Mouse (Mus musculus) midbrain, embryonic 16.5 days (tissue): ENCODE results near the gene Sebox. TPM values are rescaled to one million over a fixed set of nuclear protein-coding genes. Genes with fewer than 3 reads are reported as not detected.
A peak's percentile ranks its signal among the peaks of the same experiment; 100 is the strongest.

Experiments used
- ATAC-seq: fragments of 200-750 bp; cut with Nextera tagmentation; 2 replicates; pipeline ENCODE4 v1.8.0; 2017; ENCODE audit warnings: moderate TSS enrichment
- H3K27ac ChIP-seq: fragments of 300-500 bp; sonication (generic); 2 replicates; pipeline ENCODE4 v1.5.1; 2014; ENCODE audit warnings: mild to moderate bottlenecking, low read length, mixed read lengths
- H3K27me3 ChIP-seq: fragments of 300-500 bp; sonication (generic); 2 replicates; pipeline ENCODE4 v1.6.1; 2014; ENCODE audit warnings: low read depth, low read length, mixed read lengths; ENCODE audit not compliant: control insufficient read depth, insufficient read depth
- H3K36me3 ChIP-seq: fragments of 300-500 bp; sonication (generic); 2 replicates; pipeline ENCODE4 v1.6.1; 2014; ENCODE audit warnings: mild to moderate bottlenecking, low read length, moderate library complexity, mixed read lengths; ENCODE audit not compliant: control insufficient read depth, insufficient read depth
- H3K4me1 ChIP-seq: fragments of 300-500 bp; sonication (generic); 2 replicates; pipeline ENCODE4 v1.6.1; 2014; ENCODE audit warnings: mild to moderate bottlenecking, low read length, mixed read lengths; ENCODE audit not compliant: control insufficient read depth, insufficient read depth
- H3K4me2 ChIP-seq: fragments of 300-500 bp; sonication (generic); 2 replicates; pipeline ENCODE4 v1.6.1; 2014; ENCODE audit warnings: mild to moderate bottlenecking, low read length, mixed read lengths
- H3K4me3 ChIP-seq: fragments of 300-500 bp; sonication (generic); 2 replicates; pipeline ENCODE4 v1.5.1; 2014; ENCODE audit warnings: low read depth, mild to moderate bottlenecking, low read length, moderate library complexity, mixed read lengths
- H3K9ac ChIP-seq: fragments of 300-500 bp; sonication (generic); 2 replicates; pipeline ENCODE4 v1.6.1; 2014; ENCODE audit warnings: low read depth, low read length, mixed read lengths
- H3K9me3 ChIP-seq: fragments of 300-500 bp; sonication (generic); replicated peaks from 2 replicates; pipeline ENCODE4 v1.6.1; 2014; ENCODE audit warnings: mild to moderate bottlenecking, low read length, mixed read lengths; ENCODE audit not compliant: control insufficient read depth, poor library complexity, severe bottlenecking
- WGBS: fragments of 180-500 bp; shearing (Covaris S2); extraction: QIAGEN DNeasy Blood & Tissue Kit; methylation state at CpG from one replicate; pipeline ENCODE4 v1.1.7; 2014; 5-methylcytosine and 5-hydroxymethylcytosine counted together
- polyA plus RNA-seq: library from polyadenylated mRNA; unstranded; fragments of >200 nt; fragmentation: Nextera tagmentation; extraction: Ambion mirVana; gene quantifications from 2 replicates; pipeline ENCODE4 v1.2.1, GENCODE M21; 2015

Sebox gene
- polyA plus RNA-seq, 1 experiment from 2014 or later, result 0.14 TPM

GRCm38 (mm10) chr11:78536690-78537084 lies 33.4 kb downstream of the Sebox start:
- H3K9me3 ChIP-seq, result no peaks in the 10 kb centered on the region
- H3K27ac ChIP-seq, result peak overlapping the region; percentile 92
- H3K36me3 ChIP-seq, result peaks cover 14% of the 10 kb centered on the region; the same call in 1 of the 2 replicates
- H3K27me3 ChIP-seq, result no peaks in the 10 kb centered on the region
- no peak; the same call in 1 of the 2 replicates for ATAC-seq
- peak overlapping the region; percentile 83 for H3K9ac ChIP-seq
- H3K4me2 ChIP-seq, result peak overlapping the region; percentile 91
- H3K4me3 ChIP-seq, result peak overlapping the region; percentile 67
- 5% methylated on average over 14 of the region's 14 CpGs for WGBS
- peaks cover 29% of the 10 kb centered on the region for H3K4me1 ChIP-seq

GRCm38 (mm10) chr11:78540358-78540757 lies 37.1 kb downstream of the Sebox start:
- no peak for ATAC-seq
- Histone ChIP-seq H3K9ac (no peak overlapping the region), H3K4me3 (no peak overlapping the region), H3K9me3 (no peaks in the 10 kb centered on the region), H3K4me1 (peaks cover 16% of the 10 kb centered on the region), H3K36me3 (peaks cover 19% of the 10 kb centered on the region), H3K27ac (no peak overlapping the region), H3K27me3 (no peaks in the 10 kb centered on the region), H3K4me2 (no peak overlapping the region)
- WGBS, result 90% methylated on average over 3 of the region's 3 CpGs

DNA sequence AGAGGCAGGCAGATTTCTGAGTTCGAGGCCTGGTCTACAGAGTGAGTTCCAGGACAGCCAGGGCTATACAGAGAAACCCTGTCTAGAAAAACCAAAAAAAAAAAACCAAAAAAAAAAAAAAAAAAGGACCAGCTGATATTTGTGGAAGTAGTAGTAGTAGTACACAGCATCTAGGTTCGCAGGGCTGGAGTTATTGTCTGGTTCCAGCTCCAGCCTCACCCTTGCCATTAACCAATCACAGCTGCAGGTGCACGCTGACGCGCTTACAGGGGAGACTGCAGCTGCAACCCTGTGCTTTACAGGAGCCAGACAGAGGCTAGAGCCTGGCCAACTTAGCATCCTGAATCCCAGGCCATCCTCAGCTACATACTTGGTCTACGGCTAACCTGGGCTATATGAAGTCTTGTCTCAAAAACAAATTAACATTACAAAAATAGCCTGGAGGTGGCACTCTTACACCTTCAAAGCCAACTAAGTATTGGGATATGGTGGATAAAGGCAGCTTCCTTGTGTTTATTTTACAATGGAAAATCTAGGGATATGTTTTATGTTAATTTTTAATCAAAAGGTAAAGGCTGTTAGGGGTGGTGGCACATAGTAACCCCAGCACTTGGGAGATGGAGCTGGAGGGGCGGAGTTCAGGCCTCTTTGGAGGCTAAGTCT lies 41.3 kb downstream of the Sebox start:
- H3K4me2 ChIP-seq, result no peak overlapping the region
- no peak overlapping the region for H3K27ac ChIP-seq
- ATAC-seq, result no peak
- no peaks in the 10 kb centered on the region for H3K9me3 ChIP-seq
- no peak overlapping the region for H3K9ac ChIP-seq
- peaks cover 16% of the 10 kb centered on the region for H3K36me3 ChIP-seq
- WGBS, result 97% methylated on average over 7 of the region's 7 CpGs
- H3K27me3 ChIP-seq, result no peaks in the 10 kb centered on the region
- H3K4me1 ChIP-seq, result peaks cover 10% of the 10 kb centered on the region
- H3K4me3 ChIP-seq, result no peak overlapping the region

GRCm38 (mm10) chr11:78545181-78545580 lies 41.9 kb downstream of the Sebox start:
- Histone ChIP-seq H3K4me3 (no peak overlapping the region), H3K27ac (no peak overlapping the region), H3K27me3 (no peaks in the 10 kb centered on the region), H3K36me3 (peaks cover 12% of the 10 kb centered on the region), H3K9me3 (no peaks in the 10 kb centered on the region), H3K9ac (no peak overlapping the region), H3K4me2 (no peak overlapping the region), H3K4me1 (peaks cover 13% of the 10 kb centered on the region)
- WGBS, result 76% methylated on average over 8 of the region's 8 CpGs
- ATAC-seq, result no peak

DNA sequence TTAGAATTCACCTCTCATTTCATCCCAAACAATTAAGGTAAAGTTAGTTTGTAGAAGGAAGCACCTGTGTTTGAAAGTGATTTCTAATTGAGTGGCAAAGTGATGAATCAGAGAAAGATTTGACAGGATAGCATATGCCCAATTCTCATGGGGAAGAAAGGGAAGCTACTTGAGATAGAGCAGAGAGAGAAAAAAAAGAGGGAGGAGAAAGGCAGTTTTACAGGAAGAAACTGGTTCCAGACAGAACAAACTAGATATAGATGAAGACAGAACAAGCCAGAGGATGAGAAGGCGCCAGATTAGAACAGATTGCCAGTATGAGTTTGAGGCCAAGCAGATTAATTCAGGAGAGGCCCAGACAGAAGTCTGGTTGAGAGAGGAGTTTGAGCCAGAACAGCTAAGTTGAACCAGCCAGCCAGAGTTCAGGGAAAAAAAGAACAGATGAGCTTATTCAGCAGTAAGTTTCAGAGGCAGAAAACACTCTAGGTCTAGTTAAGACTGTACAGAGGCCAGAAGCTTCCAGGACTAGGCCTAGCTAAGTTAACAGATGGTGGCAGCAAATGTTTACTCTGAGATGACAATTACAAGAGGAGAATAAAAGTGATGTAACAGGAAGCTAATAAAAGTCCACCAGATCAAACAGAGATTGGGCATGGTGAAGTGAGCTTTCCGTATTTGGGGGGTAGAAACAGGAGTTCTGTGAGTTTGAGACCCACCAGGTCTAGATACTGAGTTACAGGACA lies 44.6 kb downstream of the Sebox start:
- Histone ChIP-seq H3K27me3 (no peaks in the 10 kb centered on the region), H3K9ac (no peak overlapping the region), H3K9me3 (no peaks in the 10 kb centered on the region), H3K4me3 (no peak overlapping the region), H3K36me3 (peaks cover 2% of the 10 kb centered on the region; the same call in 1 of the 2 replicates), H3K4me1 (peaks cover 16% of the 10 kb centered on the region), H3K4me2 (no peak overlapping the region), H3K27ac (no peak overlapping the region)
- ATAC-seq, result no peak
- 92% methylated on average over 2 of the region's 2 CpGs for WGBS

GRCm38 (mm10) chr11:78549491-78549987 lies 46.3 kb downstream of the Sebox start:
- 10% methylated on average over 5 of the region's 5 CpGs for WGBS
- Histone ChIP-seq H3K9ac (peak overlapping the region; percentile 62; the same call in 1 of the 2 replicates), H3K9me3 (no peaks in the 10 kb centered on the region), H3K4me2 (peak overlapping the region; percentile 80), H3K4me3 (peak overlapping the region; percentile 53), H3K36me3 (no peaks in the 10 kb centered on the region), H3K4me1 (peaks cover 16% of the 10 kb centered on the region), H3K27me3 (no peaks in the 10 kb centered on the region), H3K27ac (no peak overlapping the region)
- ATAC-seq, result no peak

GRCm38 (mm10) chr11:78550168-78551058 lies 47.2 kb downstream of the Sebox start, which contains the start of gene Tmem97:
Tmem97 (minus strand) TSS chr11:78550777.
- H3K27ac ChIP-seq, result peak within 1 kb of the TSS; percentile 92
- no peaks in the 10 kb centered on the region for H3K9me3 ChIP-seq
- ATAC-seq, result peak; percentile 100
- H3K4me1 ChIP-seq, result peaks cover 16% of the 10 kb centered on the region
- H3K4me3 ChIP-seq, result peak within 1 kb of the TSS; percentile 53
- no peaks in the 10 kb centered on the region for H3K27me3 ChIP-seq
- peak within 1 kb of the TSS; percentile 84 for H3K4me2 ChIP-seq
- WGBS, result under 1% methylated on average over 59 of the region's 60 CpGs
- peak within 1 kb of the TSS; percentile 76 for H3K9ac ChIP-seq
- no peaks in the 10 kb centered on the region for H3K36me3 ChIP-seq

DNA sequence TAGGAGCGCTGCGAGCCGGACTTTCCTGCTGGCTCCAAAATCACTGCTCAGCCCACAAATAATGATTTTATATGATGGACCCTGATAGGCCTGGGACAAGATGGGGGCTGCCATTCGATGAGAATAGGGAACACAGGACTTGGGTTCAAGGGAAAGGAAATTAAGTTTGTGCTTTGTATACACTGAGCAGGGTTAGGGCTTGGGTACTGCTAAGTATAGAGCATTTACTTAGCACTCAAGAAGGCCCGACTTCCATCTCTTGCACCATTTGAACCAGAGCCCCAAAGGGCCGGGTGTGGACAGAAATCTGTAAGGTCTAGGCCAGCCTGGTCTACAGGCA lies 47.8 kb downstream of the Sebox start:
- Histone ChIP-seq H3K36me3 (no peaks in the 10 kb centered on the region), H3K27ac (peak overlapping the region; percentile 92), H3K27me3 (no peaks in the 10 kb centered on the region), H3K9ac (peak overlapping the region; percentile 76), H3K4me1 (peaks cover 16% of the 10 kb centered on the region), H3K4me3 (peak overlapping the region; percentile 53), H3K9me3 (no peaks in the 10 kb centered on the region), H3K4me2 (peak overlapping the region; percentile 84)
- 33% methylated on average over 6 of the region's 6 CpGs for WGBS
- peak; percentile 49 for ATAC-seq
